Mouse (Mus musculus): Measurements from ENCODE around the gene Smarcd2. TPM values are rescaled to one million over a fixed set of nuclear protein-coding genes. Genes with fewer than 3 reads are reported as not detected.

The Smarcd2 gene
- polyA plus RNA-seq, 1 experiment = 101 TPM

GRCm38 (mm10) chr11:106271794-106272643, 753 bp downstream of the Smarcd2 start:
- TF ChIP-seq POLR2A (IDR thresholded peaks at IDR 0.05; ENCODE audit: low read depth, low read length) (no peak), CTCF (IDR thresholded peaks at IDR 0.05; ENCODE audit: extremely low read depth, insufficient read length, insufficient replicate concordance, low read depth, low read length) (no peak)
- peaks cover 42% of the 10 kb centered on the region for H3K4me1 ChIP-seq (ENCODE audit: control insufficient read depth, insufficient read depth, insufficient read length, low read length)
- H3K36me3 ChIP-seq (ENCODE audit: control insufficient read depth, insufficient read depth, low read length) = peaks cover 2% of the 10 kb centered on the region
- H3K4me3 ChIP-seq (ENCODE audit: low read depth, low read length) = peak overlapping the region; percentile 78
- no peaks in the 10 kb centered on the region for H3K27me3 ChIP-seq (ENCODE audit: control insufficient read depth, insufficient read depth, low read length)
- under 1% methylated on average over 41 of the region's 41 CpGs for WGBS
- H3K27ac ChIP-seq (ENCODE audit: insufficient read depth, low read depth, low read length) = peak overlapping the region; percentile 77

GRCm38 (mm10) chr11:106271131-106271793, 1.5 kb downstream of the Smarcd2 start:
- peak overlapping the region; percentile 78 for H3K4me3 ChIP-seq (ENCODE audit: low read depth, low read length)
- TF ChIP-seq CTCF (IDR thresholded peaks at IDR 0.05; ENCODE audit: extremely low read depth, insufficient read length, insufficient replicate concordance, low read depth, low read length) (no peak), POLR2A (IDR thresholded peaks at IDR 0.05; ENCODE audit: low read depth, low read length) (no peak)
- H3K27me3 ChIP-seq (ENCODE audit: control insufficient read depth, insufficient read depth, low read length) = no peaks in the 10 kb centered on the region
- peak overlapping the region; percentile 77 for H3K27ac ChIP-seq (ENCODE audit: insufficient read depth, low read depth, low read length)
- WGBS = 11% methylated on average over 5 of the region's 5 CpGs
- peaks cover 39% of the 10 kb centered on the region for H3K4me1 ChIP-seq (ENCODE audit: control insufficient read depth, insufficient read depth, insufficient read length, low read length)
- peaks cover 10% of the 10 kb centered on the region for H3K36me3 ChIP-seq (ENCODE audit: control insufficient read depth, insufficient read depth, low read length)

GRCm38 (mm10) chr11:106269060-106269431, 3.7 kb downstream of the Smarcd2 start:
- Histone ChIP-seq H3K4me1 (ENCODE audit: control insufficient read depth, insufficient read depth, insufficient read length, low read length) (peaks cover 31% of the 10 kb centered on the region), H3K4me3 (ENCODE audit: low read depth, low read length) (no peak overlapping the region), H3K36me3 (ENCODE audit: control insufficient read depth, insufficient read depth, low read length) (peaks cover 31% of the 10 kb centered on the region), H3K27ac (ENCODE audit: insufficient read depth, low read depth, low read length) (peak overlapping the region; percentile 58), H3K27me3 (ENCODE audit: control insufficient read depth, insufficient read depth, low read length) (no peaks in the 10 kb centered on the region)
- no peak for TF ChIP-seq CTCF (IDR thresholded peaks at IDR 0.05; ENCODE audit: extremely low read depth, insufficient read length, insufficient replicate concordance, low read depth, low read length)
- TF ChIP-seq POLR2A (IDR thresholded peaks at IDR 0.05; ENCODE audit: low read depth, low read length) = no peak
- 17% methylated on average over 3 of the region's 3 CpGs for WGBS

GRCm38 (mm10) chr11:106268326-106269059, 4.3 kb downstream of the Smarcd2 start:
- H3K36me3 ChIP-seq (ENCODE audit: control insufficient read depth, insufficient read depth, low read length) = peaks cover 36% of the 10 kb centered on the region
- H3K27ac ChIP-seq (ENCODE audit: insufficient read depth, low read depth, low read length) = peak overlapping the region; percentile 58
- no peaks in the 10 kb centered on the region for H3K27me3 ChIP-seq (ENCODE audit: control insufficient read depth, insufficient read depth, low read length)
- peaks cover 29% of the 10 kb centered on the region for H3K4me1 ChIP-seq (ENCODE audit: control insufficient read depth, insufficient read depth, insufficient read length, low read length)
- 0 out of 2 replicates have a peak overlapping the region, but pooled peaks have one; percentile 1 for H3K4me3 ChIP-seq (ENCODE audit: low read depth, low read length)
- TF ChIP-seq POLR2A (IDR thresholded peaks at IDR 0.05; ENCODE audit: low read depth, low read length) = no peak
- no peak for TF ChIP-seq CTCF (IDR thresholded peaks at IDR 0.05; ENCODE audit: extremely low read depth, insufficient read length, insufficient replicate concordance, low read depth, low read length)
- 8% methylated on average over 8 of the region's 8 CpGs for WGBS

- peaks cover 29% of the 10 kb centered on the region for H3K4me1 ChIP-seq (ENCODE audit: control insufficient read depth, insufficient read depth, insufficient read length, low read length)
- H3K4me3 ChIP-seq (ENCODE audit: low read depth, low read length) = no peak overlapping the region; the same call in 1 of the 2 replicates
- no peak for TF ChIP-seq CTCF (IDR thresholded peaks at IDR 0.05; ENCODE audit: extremely low read depth, insufficient read length, insufficient replicate concordance, low read depth, low read length)
- no peak for TF ChIP-seq POLR2A (IDR thresholded peaks at IDR 0.05; ENCODE audit: low read depth, low read length)
- peaks cover 42% of the 10 kb centered on the region for H3K36me3 ChIP-seq (ENCODE audit: control insufficient read depth, insufficient read depth, low read length)
- H3K27me3 ChIP-seq (ENCODE audit: control insufficient read depth, insufficient read depth, low read length) = no peaks in the 10 kb centered on the region
- peak overlapping the region; percentile 70 for H3K27ac ChIP-seq (ENCODE audit: insufficient read depth, low read depth, low read length)
- 29% methylated on average over 5 of the region's 5 CpGs for WGBS
Observed at GRCm38 (mm10) chr11:106267871-106268270, 4.9 kb downstream of the Smarcd2 start.

- Histone ChIP-seq H3K36me3 (ENCODE audit: control insufficient read depth, insufficient read depth, low read length) (peaks cover 47% of the 10 kb centered on the region), H3K27me3 (ENCODE audit: control insufficient read depth, insufficient read depth, low read length) (no peaks in the 10 kb centered on the region), H3K4me1 (ENCODE audit: control insufficient read depth, insufficient read depth, insufficient read length, low read length) (peaks cover 29% of the 10 kb centered on the region), H3K27ac (ENCODE audit: insufficient read depth, low read depth, low read length) (peak overlapping the region; percentile 70), H3K4me3 (ENCODE audit: low read depth, low read length) (peak overlapping the region; percentile 38)
- WGBS = 25% methylated on average over 15 of the region's 15 CpGs
- no peak for TF ChIP-seq CTCF (IDR thresholded peaks at IDR 0.05; ENCODE audit: extremely low read depth, insufficient read length, insufficient replicate concordance, low read depth, low read length)
- no peak for TF ChIP-seq POLR2A (IDR thresholded peaks at IDR 0.05; ENCODE audit: low read depth, low read length)
Observed at GRCm38 (mm10) chr11:106267311-106267852, 5.4 kb downstream of the Smarcd2 start.
